Mouse (Mus musculus) forebrain, embryonic 14.5 days (tissue): ENCODE data around the gene Dab2ip. TPM values are rescaled to one million over a fixed set of nuclear protein-coding genes. Genes with fewer than 3 reads are reported as not detected.
A peak's percentile ranks its signal among the peaks of the same experiment; 100 is the strongest.

Experiments used
- ATAC-seq: fragments of 200-750 bp; cut with Nextera tagmentation; 2 replicates; pipeline ENCODE4 v1.8.0; 2017; ENCODE audit warnings: mild to moderate bottlenecking, moderate library complexity
- DNase-seq: peaks from one replicate; pipeline ENCODE4 v3.0.0-alpha.2; 2015; ENCODE audit warnings: low spot score
- H3K27ac ChIP-seq: fragments of 300-500 bp; sonication (generic); 2 replicates; pipeline ENCODE4 v1.5.1; 2014; ENCODE audit warnings: low read depth, mild to moderate bottlenecking, control low read depth, low read length, moderate library complexity
- H3K27me3 ChIP-seq: fragments of 300-500 bp; sonication (generic); replicated peaks from 2 replicates; pipeline ENCODE4 v1.6.1; 2014; ENCODE audit warnings: low read length, control low read depth, mixed read lengths; ENCODE audit not compliant: control insufficient read depth, insufficient read depth
- H3K36me3 ChIP-seq: fragments of 300-500 bp; sonication (generic); 2 replicates; pipeline ENCODE4 v1.6.1; 2014; ENCODE audit warnings: low read length, control low read depth; ENCODE audit not compliant: control insufficient read depth, insufficient read depth
- H3K4me1 ChIP-seq: fragments of 300-500 bp; sonication (generic); 2 replicates; pipeline ENCODE4 v1.6.1; 2014; ENCODE audit warnings: antibody characterized with exemption, low read length, control low read depth; ENCODE audit not compliant: control insufficient read depth, insufficient read depth
- H3K4me2 ChIP-seq: fragments of 300-500 bp; sonication (generic); 2 replicates; pipeline ENCODE4 v1.6.1; 2014; ENCODE audit warnings: mild to moderate bottlenecking, control low read depth, low read length
- H3K4me3 ChIP-seq: fragments of 300-500 bp; sonication (generic); 2 replicates; pipeline ENCODE4 v1.5.1; 2014; ENCODE audit warnings: low read depth, low read length, control low read depth
- H3K9ac ChIP-seq: fragments of 300-500 bp; sonication (generic); 2 replicates; pipeline ENCODE4 v1.6.1; 2014; ENCODE audit warnings: mild to moderate bottlenecking, low read length, control low read depth, moderate library complexity
- H3K9me3 ChIP-seq: fragments of 300-500 bp; sonication (generic); replicated peaks from 2 replicates; pipeline ENCODE4 v1.6.1; 2016; ENCODE audit warnings: low read length, control low read depth, mixed read lengths; ENCODE audit not compliant: control insufficient read depth
- WGBS: fragments of 180-500 bp; shearing (Covaris S2); extraction: QIAGEN DNeasy Blood & Tissue Kit; methylation state at CpG from one replicate; pipeline ENCODE4 v1.1.7; 2014; 5-methylcytosine and 5-hydroxymethylcytosine counted together
- polyA plus RNA-seq: library from polyadenylated mRNA; unstranded; fragments of >200 nt; fragmentation: Nextera tagmentation; extraction: Ambion mirVana; gene quantifications from 2 replicates; pipeline ENCODE4 v1.2.1, GENCODE M21; 2014

Dab2ip gene
- polyA plus RNA-seq, 1 experiment from 2014 or later: 29.7 TPM

DNA sequence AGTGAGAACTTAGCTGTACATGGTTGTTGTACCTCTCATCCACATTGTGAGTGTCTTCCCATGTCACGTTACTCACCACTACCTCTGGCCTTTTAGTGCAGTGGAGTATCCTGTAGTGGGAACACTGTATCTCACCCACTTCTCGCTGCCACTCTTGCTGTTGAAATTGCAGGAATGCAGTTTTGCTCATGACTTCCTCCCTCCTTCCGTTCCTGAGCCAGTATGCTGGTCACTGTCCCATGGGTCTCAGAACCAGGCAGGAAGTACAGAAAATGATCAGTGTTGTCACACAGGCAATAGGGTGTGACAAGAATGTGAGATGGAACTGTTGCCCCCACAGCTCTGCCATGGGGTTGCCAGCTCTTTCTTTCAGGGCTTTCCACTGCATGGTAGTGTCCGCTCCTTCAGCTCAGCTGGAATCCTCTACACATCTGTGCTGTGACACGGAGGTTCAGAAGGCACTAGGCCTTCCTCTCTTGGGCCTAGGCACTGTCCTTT is 160.0 kb downstream of the Dab2ip start:
- Histone ChIP-seq H3K36me3 (peaks cover 91% of the 10 kb centered on the region), H3K4me2 (no peak overlapping the region), H3K4me3 (no peak overlapping the region), H3K4me1 (peaks cover 7% of the 10 kb centered on the region; the same call in 1 of the 2 replicates), H3K27me3 (no peaks in the 10 kb centered on the region), H3K27ac (no peak overlapping the region), H3K9me3 (no peaks in the 10 kb centered on the region), H3K9ac (no peak overlapping the region)
- WGBS: 89% methylated on average over 5 of the region's 5 CpGs
- DNase-seq: no peak
- no peak for ATAC-seq

DNA sequence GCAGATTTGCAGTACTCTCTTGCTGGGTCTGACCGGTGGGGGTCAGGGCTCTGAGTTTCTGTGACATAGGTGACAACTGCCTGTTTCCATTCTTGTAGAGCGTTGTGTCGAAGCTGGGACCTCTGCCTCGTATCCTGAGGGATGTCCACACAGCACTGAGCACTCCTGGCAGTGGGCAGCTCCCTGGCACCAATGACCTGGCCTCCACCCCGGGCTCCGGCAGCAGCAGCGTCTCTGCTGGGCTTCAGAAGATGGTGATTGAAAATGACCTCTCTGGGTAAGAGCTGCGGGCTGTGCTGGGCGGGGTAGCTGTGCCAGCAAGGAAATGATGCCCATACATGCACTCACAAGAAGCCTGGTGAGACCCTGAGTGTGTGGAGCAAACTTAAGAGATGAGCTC is 160.6 kb downstream of the Dab2ip start:
- peaks cover 11% of the 10 kb centered on the region for H3K4me1 ChIP-seq
- H3K27ac ChIP-seq: no peak overlapping the region
- no peak for DNase-seq
- no peak overlapping the region for H3K4me3 ChIP-seq
- no peak overlapping the region for H3K9ac ChIP-seq
- peaks cover 92% of the 10 kb centered on the region for H3K36me3 ChIP-seq
- no peak for ATAC-seq
- no peaks in the 10 kb centered on the region for H3K27me3 ChIP-seq
- H3K4me2 ChIP-seq: no peak overlapping the region
- no peaks in the 10 kb centered on the region for H3K9me3 ChIP-seq
- 94% methylated on average over 9 of the region's 9 CpGs for WGBS

DNA sequence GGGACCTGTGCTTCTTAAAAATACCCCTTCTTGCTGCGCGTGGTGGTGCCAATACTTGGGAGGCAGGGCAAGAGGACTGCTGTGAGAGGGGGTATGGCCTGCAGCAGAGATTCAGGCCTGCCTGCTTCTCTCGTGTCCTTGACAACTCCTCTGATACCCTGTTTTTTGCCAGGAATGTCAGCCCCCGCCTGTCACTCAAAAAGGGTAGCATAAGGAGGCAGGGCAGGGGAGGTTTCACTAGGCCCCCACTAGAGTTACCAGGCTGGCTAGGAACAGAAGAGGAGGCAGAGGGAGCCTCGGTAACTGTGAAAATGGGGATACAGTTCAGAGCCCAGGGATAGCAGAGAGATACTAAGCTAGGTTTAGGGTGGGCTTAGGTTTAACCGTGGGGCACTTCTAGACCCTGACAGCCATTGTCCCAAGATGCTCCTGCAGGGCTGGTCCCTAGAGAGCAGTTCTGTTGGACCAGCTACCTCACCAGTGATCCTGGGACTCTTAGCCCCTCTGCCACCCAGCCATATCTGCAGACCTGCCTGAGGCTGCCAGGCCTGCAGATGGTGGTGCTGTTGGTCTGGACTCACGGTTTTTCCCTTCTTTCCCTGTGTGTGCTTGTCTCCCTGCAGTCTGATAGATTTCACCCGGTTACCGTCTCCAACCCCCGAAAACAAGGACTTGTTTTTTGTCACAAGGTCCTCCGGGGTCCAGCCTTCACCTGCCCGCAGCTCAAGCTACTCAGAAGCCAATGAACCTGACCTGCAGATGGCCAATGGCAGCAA is 161.4 kb downstream of the Dab2ip start:
- 82% methylated on average over 12 of the region's 12 CpGs for WGBS
- DNase-seq (no peak), ATAC-seq (no peak)
- Histone ChIP-seq H3K36me3 (peaks cover 87% of the 10 kb centered on the region), H3K27me3 (no peaks in the 10 kb centered on the region), H3K4me2 (no peak overlapping the region), H3K9me3 (no peaks in the 10 kb centered on the region), H3K4me3 (no peak overlapping the region), H3K27ac (no peak overlapping the region), H3K9ac (no peak overlapping the region), H3K4me1 (peaks cover 9% of the 10 kb centered on the region)

DNA sequence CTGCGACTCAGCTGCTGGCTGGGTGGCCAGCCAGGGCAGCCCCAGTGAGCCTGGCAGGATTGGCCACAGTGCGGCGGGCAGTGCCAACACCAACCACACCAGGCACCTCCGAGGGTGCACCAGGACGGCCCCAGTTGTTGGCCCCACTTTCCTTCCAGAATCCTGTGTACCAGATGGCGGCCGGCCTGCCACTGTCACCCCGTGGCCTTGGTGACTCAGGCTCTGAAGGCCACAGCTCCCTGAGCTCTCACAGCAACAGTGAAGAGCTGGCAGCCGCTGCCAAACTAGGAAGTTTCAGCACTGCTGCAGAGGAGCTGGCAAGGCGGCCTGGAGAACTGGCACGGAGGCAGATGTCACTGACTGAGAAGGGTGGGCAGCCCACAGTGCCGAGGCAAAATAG is 162.0 kb downstream of the Dab2ip start:
- no peak overlapping the region for H3K4me2 ChIP-seq
- no peaks in the 10 kb centered on the region for H3K27me3 ChIP-seq
- H3K4me3 ChIP-seq: no peak overlapping the region
- H3K4me1 ChIP-seq: peaks cover 6% of the 10 kb centered on the region
- no peak overlapping the region for H3K27ac ChIP-seq
- H3K9ac ChIP-seq: no peak overlapping the region
- 93% methylated on average over 12 of the region's 12 CpGs for WGBS
- DNase-seq (no peak), ATAC-seq (no peak)
- H3K9me3 ChIP-seq: no peaks in the 10 kb centered on the region
- peaks cover 90% of the 10 kb centered on the region for H3K36me3 ChIP-seq

DNA sequence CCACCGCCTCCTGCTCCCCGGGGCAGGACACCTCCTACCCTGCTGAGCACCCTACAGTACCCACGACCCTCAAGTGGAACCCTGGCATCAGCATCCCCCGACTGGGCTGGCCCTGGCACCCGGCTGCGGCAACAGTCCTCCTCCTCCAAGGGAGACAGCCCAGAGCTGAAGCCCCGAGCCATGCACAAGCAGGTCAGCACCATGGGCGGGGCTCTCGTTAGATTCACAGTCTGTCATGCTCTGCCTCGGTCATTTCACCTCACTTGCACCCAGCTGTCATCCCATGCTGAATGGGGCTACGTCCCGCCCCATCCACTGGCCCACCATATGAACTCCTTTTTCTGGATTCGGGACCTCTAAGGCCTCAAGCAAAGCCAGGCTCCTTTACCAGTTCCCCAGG is 162.5 kb downstream of the Dab2ip start:
- Histone ChIP-seq H3K4me2 (no peak overlapping the region), H3K27me3 (no peaks in the 10 kb centered on the region), H3K4me3 (no peak overlapping the region), H3K36me3 (peaks cover 87% of the 10 kb centered on the region), H3K4me1 (peaks cover 6% of the 10 kb centered on the region), H3K9me3 (no peaks in the 10 kb centered on the region), H3K9ac (no peak overlapping the region), H3K27ac (no peak overlapping the region)
- no peak for DNase-seq
- ATAC-seq: no peak
- WGBS: 93% methylated on average over 13 of the region's 13 CpGs

DNA sequence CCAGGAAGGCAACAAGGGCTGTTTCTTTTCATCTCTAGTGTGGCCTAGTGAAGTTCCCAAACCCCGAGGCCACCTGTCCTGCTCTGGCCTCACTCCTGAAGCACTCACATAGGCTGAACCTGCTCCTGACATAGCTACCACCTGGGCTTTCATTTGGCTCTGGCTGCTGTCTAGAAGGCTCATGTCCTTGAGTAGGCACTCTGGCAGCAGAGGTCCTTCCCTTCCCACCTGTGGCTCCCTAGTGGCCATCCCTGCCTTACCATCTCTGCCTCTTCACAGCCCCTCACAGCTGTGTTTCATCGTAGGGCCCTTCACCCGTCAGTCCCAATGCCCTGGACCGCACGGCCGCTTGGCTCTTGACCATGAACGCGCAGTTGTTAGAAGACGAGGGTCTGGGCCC is 162.9 kb downstream of the Dab2ip start:
- Histone ChIP-seq H3K36me3 (peaks cover 87% of the 10 kb centered on the region), H3K4me3 (no peak overlapping the region), H3K9ac (no peak overlapping the region), H3K9me3 (no peaks in the 10 kb centered on the region), H3K27ac (no peak overlapping the region), H3K4me2 (no peak overlapping the region), H3K27me3 (no peaks in the 10 kb centered on the region), H3K4me1 (peaks cover 6% of the 10 kb centered on the region)
- DNase-seq (no peak), ATAC-seq (no peak)
- WGBS: 89% methylated on average over 9 of the region's 9 CpGs

DNA sequence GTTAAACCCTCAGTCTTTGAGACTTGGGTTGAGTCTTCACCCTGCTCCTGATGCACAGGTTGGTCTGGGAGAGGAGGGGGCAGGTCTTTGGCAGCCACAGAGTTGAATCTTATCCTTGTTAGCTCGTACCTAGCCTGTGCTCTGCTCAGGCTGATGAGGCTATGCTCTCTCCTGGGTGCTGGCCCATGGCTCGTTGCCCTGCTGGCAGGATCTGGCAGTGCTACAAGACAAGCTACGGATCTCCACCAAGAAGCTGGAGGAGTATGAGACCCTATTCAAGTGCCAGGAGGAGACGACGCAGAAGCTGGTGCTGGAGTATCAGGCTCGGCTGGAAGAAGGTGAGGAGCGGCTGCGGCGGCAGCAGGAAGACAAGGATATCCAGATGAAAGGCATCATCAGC is 164.8 kb downstream of the Dab2ip start:
- Histone ChIP-seq H3K4me2 (no peak overlapping the region), H3K4me3 (no peak overlapping the region), H3K27me3 (no peaks in the 10 kb centered on the region), H3K4me1 (peaks cover 6% of the 10 kb centered on the region), H3K9me3 (no peaks in the 10 kb centered on the region), H3K27ac (no peak overlapping the region), H3K36me3 (peaks cover 88% of the 10 kb centered on the region), H3K9ac (no peak overlapping the region)
- ATAC-seq: no peak
- WGBS: 85% methylated on average over 9 of the region's 9 CpGs
- no peak for DNase-seq

DNA sequence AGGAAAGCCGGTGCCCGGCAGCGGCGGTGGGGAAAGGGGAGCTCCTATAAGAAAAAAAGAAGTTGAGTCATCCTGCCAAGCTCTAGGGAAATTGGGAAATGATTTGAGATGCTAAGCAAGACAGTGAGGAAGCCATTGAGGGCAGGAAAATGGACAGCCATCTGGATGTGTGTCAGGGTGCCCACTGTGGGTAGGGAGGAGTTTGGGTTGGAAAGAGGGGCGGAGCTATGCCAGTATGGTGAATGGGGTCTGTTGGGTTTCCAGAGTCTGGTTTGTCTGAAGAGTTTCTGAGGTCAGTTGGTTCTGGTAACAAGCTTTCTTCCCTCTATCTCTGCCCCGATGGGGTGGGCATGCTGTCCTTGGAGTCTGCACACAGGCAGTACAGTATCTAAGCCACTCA is 165.2 kb downstream of the Dab2ip start:
- H3K27me3 ChIP-seq: no peaks in the 10 kb centered on the region
- H3K4me2 ChIP-seq: no peak overlapping the region
- ATAC-seq: no peak
- no peak overlapping the region for H3K4me3 ChIP-seq
- DNase-seq: no peak
- H3K9ac ChIP-seq: no peak overlapping the region
- peaks cover 88% of the 10 kb centered on the region for H3K36me3 ChIP-seq
- WGBS: 100% methylated on average over 6 of the region's 6 CpGs
- peaks cover 6% of the 10 kb centered on the region for H3K4me1 ChIP-seq
- no peaks in the 10 kb centered on the region for H3K9me3 ChIP-seq
- no peak overlapping the region for H3K27ac ChIP-seq

DNA sequence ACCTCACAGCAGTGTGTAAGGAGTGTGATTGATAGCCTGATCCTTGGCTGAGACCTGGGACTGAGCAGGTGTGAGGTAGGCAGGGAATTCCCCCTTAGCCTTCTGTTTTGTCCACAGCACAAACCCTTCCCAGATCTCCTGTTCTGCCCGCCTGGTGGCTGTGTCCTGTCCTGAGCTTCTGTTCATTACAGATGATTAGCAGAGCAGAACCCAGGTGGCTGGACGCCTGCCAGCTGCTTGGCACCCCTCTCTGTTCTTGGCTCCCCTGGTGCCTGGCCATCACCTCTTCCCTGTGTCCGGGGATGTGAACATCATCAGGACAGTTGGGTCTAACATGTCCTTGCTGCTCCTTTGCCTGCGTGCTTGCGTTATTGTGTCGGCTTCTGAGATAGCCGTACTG is 165.6 kb downstream of the Dab2ip start:
- ATAC-seq (0 out of 2 replicates have a peak, but pooled peaks have one; percentile 21), DNase-seq (no peak)
- H3K9ac ChIP-seq: no peak overlapping the region
- H3K9me3 ChIP-seq: no peaks in the 10 kb centered on the region
- no peak overlapping the region for H3K4me2 ChIP-seq
- H3K27ac ChIP-seq: no peak overlapping the region
- no peaks in the 10 kb centered on the region for H3K27me3 ChIP-seq
- 69% methylated on average over 7 of the region's 7 CpGs for WGBS
- H3K4me1 ChIP-seq: peaks cover 6% of the 10 kb centered on the region
- no peak overlapping the region for H3K4me3 ChIP-seq
- peaks cover 88% of the 10 kb centered on the region for H3K36me3 ChIP-seq
